Mouse (Mus musculus): Measurements from ENCODE around the gene Pla2g6. TPM values are rescaled to one million over a fixed set of nuclear protein-coding genes. Genes with fewer than 3 reads are reported as not detected.

Pla2g6 gene
- total and polyA plus RNA-seq, 2 experiments from 2014 or later, result 7.1 to 20.3 TPM

DNA sequence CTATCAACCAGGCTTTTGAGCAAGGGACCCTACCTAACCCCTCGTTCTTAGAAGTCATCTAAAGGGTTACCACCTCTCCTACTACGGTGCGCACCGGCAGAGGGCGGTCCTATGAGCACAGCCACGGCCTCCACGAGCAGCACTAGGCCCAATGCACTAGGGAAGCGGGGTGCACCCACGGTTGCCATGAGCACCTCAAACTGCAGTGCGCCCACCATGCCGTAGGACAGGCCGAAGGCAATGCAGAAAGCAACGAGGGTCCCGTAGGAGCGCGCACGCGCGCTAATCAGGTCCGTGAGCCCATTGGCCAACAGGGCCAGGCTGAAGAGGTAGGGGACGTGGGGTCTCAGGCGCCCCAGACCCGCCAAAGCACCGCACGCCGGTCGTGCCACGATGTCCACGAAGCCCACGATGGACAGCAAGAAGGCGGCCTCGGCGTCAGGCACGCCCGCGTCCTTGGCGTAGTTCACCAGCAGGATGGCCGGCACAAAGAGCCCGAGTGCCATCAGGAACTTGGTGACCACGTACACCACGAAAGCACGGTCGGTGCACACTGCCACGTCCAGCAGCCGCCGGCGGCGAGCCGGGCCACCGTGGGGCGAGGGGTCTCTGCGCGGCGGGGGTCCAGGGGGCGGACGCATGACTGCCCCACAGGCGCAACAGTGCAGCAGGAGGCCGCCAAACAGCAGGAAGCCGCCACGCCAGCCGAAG, 76.3 kb downstream of the Pla2g6 start:
- WGBS, result 1% methylated on average over 56 of the region's 61 CpGs
- Histone ChIP-seq H3K4me2 (ENCODE audit: low read depth, low read length) (peak overlapping the region; percentile 66), H3K9me3 (replicated peaks; ENCODE audit: control insufficient read depth, low read length) (no peaks in the 10 kb centered on the region), H3K36me3 (replicated peaks; ENCODE audit: control insufficient read depth, insufficient read depth, low read length) (peaks cover 17% of the 10 kb centered on the region), H3K27me3 (ENCODE audit: control insufficient read depth, insufficient read depth, low read length) (peaks cover 17% of the 10 kb centered on the region), H3K4me1 (ENCODE audit: control insufficient read depth, insufficient read depth) (peaks cover 14% of the 10 kb centered on the region), H3K4me3 (ENCODE audit: low read depth, low read length) (peak overlapping the region; percentile 35), H3K27ac (ENCODE audit: low read depth) (no peak overlapping the region), H3K9ac (replicated peaks; ENCODE audit: low read depth, low read length) (peak overlapping the region; percentile 64)
- ATAC-seq (ENCODE audit: insufficient read depth, low read depth) (peak; percentile 47), DNase-seq (ENCODE audit: low spot score) (no peak)
- TF ChIP-seq EP300 (IDR thresholded peaks at IDR 0.05; ENCODE audit: low read depth) (no peak), CTCF (IDR thresholded peaks at IDR 0.05; ENCODE audit: low read depth) (peak; percentile 34; the same call in 1 of the 2 replicates)

DNA sequence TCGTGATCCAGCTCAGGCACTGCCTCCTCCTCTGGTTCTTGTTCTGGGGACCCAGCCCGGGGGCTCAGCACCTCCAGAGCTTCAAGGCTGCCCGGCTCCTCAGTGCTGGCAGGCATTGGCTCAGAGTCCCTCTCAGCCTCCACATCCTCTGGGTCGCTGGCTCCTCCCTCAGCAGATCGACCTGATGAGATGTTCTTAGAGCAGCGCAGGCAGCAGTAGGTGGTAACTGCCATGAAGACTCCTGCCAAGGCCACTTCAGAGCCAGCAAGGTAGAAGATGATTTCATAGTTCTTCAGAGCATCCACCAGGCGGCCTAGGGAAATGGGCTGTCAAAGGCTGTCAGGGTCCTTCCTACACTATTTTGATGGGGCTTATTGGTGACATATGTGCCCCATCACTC, 77.0 kb downstream of the Pla2g6 start:
- Histone ChIP-seq H3K36me3 (replicated peaks; ENCODE audit: control insufficient read depth, insufficient read depth, low read length) (peaks cover 24% of the 10 kb centered on the region), H3K27ac (ENCODE audit: low read depth) (no peak overlapping the region), H3K4me1 (ENCODE audit: control insufficient read depth, insufficient read depth) (peaks cover 14% of the 10 kb centered on the region), H3K27me3 (ENCODE audit: control insufficient read depth, insufficient read depth, low read length) (peaks cover 17% of the 10 kb centered on the region), H3K4me2 (ENCODE audit: low read depth, low read length) (no peak overlapping the region), H3K9me3 (replicated peaks; ENCODE audit: control insufficient read depth, low read length) (no peaks in the 10 kb centered on the region), H3K9ac (replicated peaks; ENCODE audit: low read depth, low read length) (no peak overlapping the region), H3K4me3 (ENCODE audit: low read depth, low read length) (no peak overlapping the region)
- TF ChIP-seq EP300 (IDR thresholded peaks at IDR 0.05; ENCODE audit: low read depth), result no peak
- TF ChIP-seq CTCF (IDR thresholded peaks at IDR 0.05; ENCODE audit: low read depth), result no peak
- WGBS, result 62% methylated on average over 7 of the region's 7 CpGs
- DNase-seq (ENCODE audit: low spot score) (no peak), ATAC-seq (ENCODE audit: insufficient read depth, low read depth) (no peak)

DNA sequence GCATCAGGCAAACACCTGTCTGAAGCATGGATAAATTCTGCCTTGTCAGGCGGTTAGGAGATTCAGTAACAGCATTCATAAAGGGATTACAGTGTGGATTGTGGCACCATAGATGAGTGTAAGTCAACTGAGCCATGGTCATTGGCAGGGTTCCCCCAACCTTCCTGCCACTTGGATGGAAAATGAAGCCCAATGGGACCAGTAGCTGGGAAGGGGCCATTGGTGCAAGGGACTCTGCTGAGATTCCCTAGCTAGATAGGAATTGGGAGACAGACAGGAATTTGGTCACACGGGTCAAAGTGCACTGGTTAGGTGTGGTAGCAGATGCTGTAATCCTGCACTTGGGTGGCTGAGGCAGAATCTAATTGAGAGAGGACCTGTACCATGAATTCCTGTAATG, 78.0 kb downstream of the Pla2g6 start:
- no peak for TF ChIP-seq EP300 (IDR thresholded peaks at IDR 0.05; ENCODE audit: low read depth)
- TF ChIP-seq CTCF (IDR thresholded peaks at IDR 0.05; ENCODE audit: low read depth), result no peak
- WGBS, result 83% methylated on average over 2 of the region's 2 CpGs
- Histone ChIP-seq H3K9ac (replicated peaks; ENCODE audit: low read depth, low read length) (no peak overlapping the region), H3K9me3 (replicated peaks; ENCODE audit: control insufficient read depth, low read length) (no peaks in the 10 kb centered on the region), H3K4me2 (ENCODE audit: low read depth, low read length) (no peak overlapping the region), H3K4me3 (ENCODE audit: low read depth, low read length) (no peak overlapping the region), H3K4me1 (ENCODE audit: control insufficient read depth, insufficient read depth) (peaks cover 16% of the 10 kb centered on the region), H3K36me3 (replicated peaks; ENCODE audit: control insufficient read depth, insufficient read depth, low read length) (peaks cover 34% of the 10 kb centered on the region), H3K27me3 (ENCODE audit: control insufficient read depth, insufficient read depth, low read length) (peaks cover 17% of the 10 kb centered on the region), H3K27ac (ENCODE audit: low read depth) (no peak overlapping the region)
- no peak for DNase-seq (ENCODE audit: low spot score)
- ATAC-seq (ENCODE audit: insufficient read depth, low read depth), result no peak

DNA sequence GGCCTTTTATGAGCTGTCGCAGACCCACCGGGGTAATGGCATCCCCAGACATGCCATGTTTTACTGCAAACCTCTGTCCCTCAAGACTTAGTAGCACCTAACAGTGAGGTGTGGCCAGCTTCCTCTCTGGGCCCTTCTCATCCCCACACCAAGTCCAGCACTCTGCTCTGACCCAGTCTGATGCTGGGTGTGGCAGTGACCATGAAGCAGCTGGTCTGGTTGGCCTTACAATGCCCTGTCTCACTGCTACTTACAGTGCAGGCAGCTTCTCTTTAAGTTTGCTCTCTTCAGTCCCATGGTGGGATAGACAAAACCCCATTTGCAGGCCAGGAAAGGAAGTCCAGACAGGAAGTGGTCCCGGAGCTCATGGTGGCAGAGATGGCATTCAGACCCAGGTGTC, 82.9 kb downstream of the Pla2g6 start:
- no peak for ATAC-seq (ENCODE audit: insufficient read depth, low read depth)
- peak overlapping the region; percentile 88 for H3K27ac ChIP-seq (ENCODE audit: low read depth)

DNA sequence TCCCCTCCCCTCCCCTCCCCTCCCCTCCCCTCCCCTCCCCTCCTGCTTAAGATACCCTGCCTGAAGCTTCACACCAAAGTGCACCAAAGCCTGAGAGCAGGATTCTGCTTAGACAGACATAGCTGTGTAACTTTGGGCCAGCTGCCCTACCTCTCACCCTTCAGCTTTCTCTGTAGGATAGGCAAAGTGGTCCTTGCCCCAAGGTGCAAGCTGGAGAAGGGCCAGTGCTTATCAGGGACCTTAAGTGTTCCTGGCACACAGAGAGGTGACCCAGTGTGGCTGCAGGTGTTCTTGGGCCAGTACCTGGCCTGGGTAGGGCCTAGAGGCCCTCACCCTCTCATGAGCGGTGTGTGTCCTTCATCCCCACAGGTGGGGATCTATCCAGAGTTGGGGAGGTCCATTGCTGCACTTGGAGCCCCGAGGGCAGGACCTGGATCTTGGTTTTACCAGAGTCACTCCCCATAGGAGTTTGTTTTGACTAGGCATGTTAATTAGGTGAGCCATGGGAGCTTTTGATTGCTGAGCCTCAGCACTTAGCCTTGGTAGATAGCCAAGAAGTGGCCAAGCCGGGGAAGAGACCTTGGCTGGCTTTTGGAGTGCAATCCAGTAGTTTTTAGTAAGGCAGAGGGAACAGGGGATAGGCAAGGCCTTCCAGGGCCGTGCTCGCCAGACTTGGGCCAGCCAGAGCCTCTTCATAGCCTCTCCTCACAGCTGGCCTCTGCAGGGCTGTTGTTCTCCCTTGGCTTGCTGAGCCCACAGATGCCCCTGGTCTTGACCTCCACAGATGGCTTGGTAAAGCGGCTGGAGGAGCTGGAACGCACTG, 83.9 kb downstream of the Pla2g6 start:
- Histone ChIP-seq H3K27me3 (ENCODE audit: control insufficient read depth, insufficient read depth, low read length) (no peaks in the 10 kb centered on the region), H3K4me2 (ENCODE audit: low read depth, low read length) (no peak overlapping the region), H3K9me3 (replicated peaks; ENCODE audit: control insufficient read depth, low read length) (no peaks in the 10 kb centered on the region), H3K27ac (ENCODE audit: low read depth) (peak overlapping the region; percentile 88), H3K9ac (replicated peaks; ENCODE audit: low read depth, low read length) (no peak overlapping the region), H3K4me3 (ENCODE audit: low read depth, low read length) (no peak overlapping the region), H3K36me3 (replicated peaks; ENCODE audit: control insufficient read depth, insufficient read depth, low read length) (peaks cover 58% of the 10 kb centered on the region), H3K4me1 (ENCODE audit: control insufficient read depth, insufficient read depth) (peaks cover 19% of the 10 kb centered on the region)
- DNase-seq (ENCODE audit: low spot score), result no peak
- no peak for ATAC-seq (ENCODE audit: insufficient read depth, low read depth)
- 47% methylated on average over 7 of the region's 7 CpGs for WGBS
- TF ChIP-seq EP300 (IDR thresholded peaks at IDR 0.05; ENCODE audit: low read depth), result no peak
- TF ChIP-seq CTCF (IDR thresholded peaks at IDR 0.05; ENCODE audit: low read depth), result no peak

More for the DNA sequence above, 82.9 kb downstream of the Pla2g6 start:
- Histone ChIP-seq H3K4me2 (ENCODE audit: low read depth, low read length) (no peak overlapping the region), H3K4me1 (ENCODE audit: control insufficient read depth, insufficient read depth) (peaks cover 19% of the 10 kb centered on the region), H3K4me3 (ENCODE audit: low read depth, low read length) (no peak overlapping the region), H3K27me3 (ENCODE audit: control insufficient read depth, insufficient read depth, low read length) (no peaks in the 10 kb centered on the region), H3K36me3 (replicated peaks; ENCODE audit: control insufficient read depth, insufficient read depth, low read length) (peaks cover 48% of the 10 kb centered on the region), H3K9ac (replicated peaks; ENCODE audit: low read depth, low read length) (no peak overlapping the region), H3K9me3 (replicated peaks; ENCODE audit: control insufficient read depth, low read length) (no peaks in the 10 kb centered on the region)
- DNase-seq (ENCODE audit: low spot score), result no peak
- WGBS, result 74% methylated on average over 3 of the region's 3 CpGs
- TF ChIP-seq CTCF (IDR thresholded peaks at IDR 0.05; ENCODE audit: low read depth) (no peak), EP300 (IDR thresholded peaks at IDR 0.05; ENCODE audit: low read depth) (no peak)

Measured in heart, postnatal 0 days (tissue).